Mouse (Mus musculus): Measurements from ENCODE around the gene Fgf8. TPM values are rescaled to one million over a fixed set of nuclear protein-coding genes. Genes with fewer than 3 reads are reported as not detected.

The Fgf8 gene
- polyA plus RNA-seq, 1 experiment from 2014 or later, result not detected

DNA sequence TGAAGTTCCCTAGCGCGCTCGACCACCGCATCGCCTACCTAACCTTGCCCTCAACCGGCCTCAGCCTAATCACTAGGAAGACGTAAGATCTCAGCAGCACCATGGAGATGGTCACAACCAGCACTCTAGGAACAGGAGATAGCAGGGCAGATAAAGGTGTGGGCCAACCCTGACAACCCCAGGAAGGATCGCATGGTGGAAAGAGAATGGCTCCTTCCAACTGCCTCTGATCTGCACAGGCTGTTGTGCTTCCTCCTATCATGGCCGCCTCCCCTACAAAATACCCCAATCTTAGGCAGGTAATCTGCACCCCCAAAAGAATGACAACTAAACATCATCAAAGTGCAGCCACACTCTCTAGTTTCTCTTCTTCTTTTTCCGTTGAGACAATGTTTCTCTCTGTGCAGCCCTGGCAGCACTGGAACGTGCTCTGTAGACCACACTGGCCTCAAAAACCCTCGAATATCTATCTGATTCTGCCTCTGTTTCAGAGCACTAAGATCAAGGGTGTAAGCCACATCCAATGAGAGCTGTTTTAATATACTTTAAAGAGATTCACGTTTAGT is 37.7 kb upstream of the Fgf8 start:
- ATAC-seq, result no peak
- peak overlapping the region; percentile 60 for H3K4me2 ChIP-seq (replicated peaks; ENCODE audit: low read depth, low read length)
- no peak for DNase-seq (ENCODE audit: low spot score)
- H3K36me3 ChIP-seq (ENCODE audit: insufficient read depth, low read length), result peaks cover 13% of the 10 kb centered on the region
- 0 out of 2 replicates have a peak overlapping the region, but pooled peaks have one; percentile 16 for H3K9ac ChIP-seq (replicated peaks; ENCODE audit: low read depth)
- H3K27ac ChIP-seq (ENCODE audit: low read length), result no peak overlapping the region
- no peak for TF ChIP-seq CTCF (IDR thresholded peaks at IDR 0.05)
- 74% methylated on average over 13 of the region's 13 CpGs for WGBS
- no peaks in the 10 kb centered on the region for H3K9me3 ChIP-seq (ENCODE audit: low read length)
- H3K4me1 ChIP-seq (ENCODE audit: insufficient read depth, low read depth, low read length), result peaks cover 11% of the 10 kb centered on the region
- no peaks in the 10 kb centered on the region for H3K27me3 ChIP-seq (replicated peaks; ENCODE audit: insufficient read depth, low read length)
- H3K4me3 ChIP-seq (ENCODE audit: low read depth, low read length), result 0 out of 2 replicates have a peak overlapping the region, but pooled peaks have one; percentile 100

DNA sequence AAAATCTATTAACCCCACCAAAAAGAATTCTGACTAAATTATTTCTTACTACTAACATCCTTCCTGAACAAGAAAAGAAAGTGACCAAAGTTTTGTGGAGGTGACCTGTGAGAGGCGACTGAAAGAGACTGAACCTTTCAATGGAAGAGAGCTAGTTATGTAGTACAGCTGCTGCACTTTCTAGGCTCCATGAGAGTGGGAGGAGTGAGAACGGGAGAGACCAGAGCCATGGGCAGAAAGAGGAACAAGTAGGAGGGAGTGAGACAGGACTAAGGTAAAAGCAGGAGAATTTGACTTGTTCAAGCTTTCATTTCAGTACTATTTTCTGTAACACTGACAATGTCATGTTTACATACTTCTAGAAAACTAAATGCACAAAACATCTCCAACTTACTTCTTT is 32.8 kb upstream of the Fgf8 start:
- Histone ChIP-seq H3K36me3 (ENCODE audit: insufficient read depth, low read length) (peaks cover 42% of the 10 kb centered on the region), H3K27ac (ENCODE audit: low read length) (no peak overlapping the region), H3K4me3 (ENCODE audit: low read depth, low read length) (no peak overlapping the region), H3K4me2 (replicated peaks; ENCODE audit: low read depth, low read length) (no peak overlapping the region), H3K9ac (replicated peaks; ENCODE audit: low read depth) (no peak overlapping the region), H3K9me3 (ENCODE audit: low read length) (no peaks in the 10 kb centered on the region), H3K27me3 (replicated peaks; ENCODE audit: insufficient read depth, low read length) (no peaks in the 10 kb centered on the region), H3K4me1 (ENCODE audit: insufficient read depth, low read depth, low read length) (peaks cover 2% of the 10 kb centered on the region)
- ATAC-seq, result no peak
- no peak for DNase-seq (ENCODE audit: low spot score)
- 69% methylated on average over 2 of the region's 2 CpGs for WGBS
- TF ChIP-seq EP300 (IDR thresholded peaks at IDR 0.05), result no peak
- TF ChIP-seq CTCF (IDR thresholded peaks at IDR 0.05), result no peak

DNA sequence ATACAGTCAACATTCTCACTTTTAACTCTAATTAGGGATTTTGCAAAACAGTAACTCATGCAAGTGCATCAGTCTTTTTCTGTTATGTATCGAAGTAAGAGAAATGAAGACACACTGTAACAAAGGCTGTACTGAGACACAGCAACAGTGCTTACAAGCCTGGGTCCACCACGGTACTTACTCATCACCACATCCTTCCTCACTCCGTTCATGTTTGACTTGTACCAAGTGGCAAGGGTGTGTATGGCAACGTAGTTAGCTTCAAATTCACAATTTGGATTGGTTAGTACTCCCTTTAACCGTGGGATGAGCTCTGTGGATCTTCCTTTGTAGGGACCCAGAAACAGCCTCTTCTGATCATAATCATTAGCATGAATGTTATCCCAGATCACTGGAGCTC is 28.8 kb upstream of the Fgf8 start:
- Histone ChIP-seq H3K4me1 (ENCODE audit: insufficient read depth, low read depth, low read length) (no peaks in the 10 kb centered on the region), H3K27ac (ENCODE audit: low read length) (no peak overlapping the region), H3K9ac (replicated peaks; ENCODE audit: low read depth) (no peak overlapping the region), H3K27me3 (replicated peaks; ENCODE audit: insufficient read depth, low read length) (no peaks in the 10 kb centered on the region), H3K36me3 (ENCODE audit: insufficient read depth, low read length) (peaks cover 64% of the 10 kb centered on the region), H3K9me3 (ENCODE audit: low read length) (no peaks in the 10 kb centered on the region), H3K4me3 (ENCODE audit: low read depth, low read length) (no peak overlapping the region), H3K4me2 (replicated peaks; ENCODE audit: low read depth, low read length) (no peak overlapping the region)
- DNase-seq (ENCODE audit: low spot score) (no peak), ATAC-seq (no peak)
- TF ChIP-seq CTCF (IDR thresholded peaks at IDR 0.05) (no peak), EP300 (IDR thresholded peaks at IDR 0.05) (no peak)
- 83% methylated on average over 5 of the region's 5 CpGs for WGBS

DNA sequence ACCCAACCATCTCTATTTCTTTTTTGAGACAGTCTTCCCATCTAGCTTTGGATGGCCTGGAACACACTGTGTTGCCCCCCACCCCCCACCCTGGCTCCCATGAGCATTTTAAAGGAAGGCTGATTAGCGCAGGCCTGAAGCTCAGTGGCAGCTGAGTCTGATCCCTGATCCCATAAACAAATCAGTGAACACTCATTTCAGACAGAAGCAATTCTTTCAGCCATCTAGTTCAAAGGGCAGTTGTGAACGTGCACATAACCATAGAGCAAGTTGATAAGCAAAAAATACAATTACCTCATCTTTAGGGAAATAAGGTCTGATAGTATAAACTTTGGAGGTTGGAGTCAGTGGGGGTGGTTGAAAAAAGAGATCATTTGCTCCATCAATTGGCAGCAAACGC is 18.1 kb upstream of the Fgf8 start:
- H3K4me2 ChIP-seq (replicated peaks; ENCODE audit: low read depth, low read length), result no peak overlapping the region
- no peak for ATAC-seq
- TF ChIP-seq EP300 (IDR thresholded peaks at IDR 0.05) (no peak), CTCF (IDR thresholded peaks at IDR 0.05) (no peak)
- no peak for DNase-seq (ENCODE audit: low spot score)
- H3K4me1 ChIP-seq (ENCODE audit: insufficient read depth, low read depth, low read length), result 0 out of 2 replicates have a peak, but pooled peaks cover 5% of the 10 kb centered on the region
- no peak overlapping the region for H3K9ac ChIP-seq (replicated peaks; ENCODE audit: low read depth)
- H3K36me3 ChIP-seq (ENCODE audit: insufficient read depth, low read length), result peaks cover 78% of the 10 kb centered on the region
- no peak overlapping the region for H3K27ac ChIP-seq (ENCODE audit: low read length)
- H3K27me3 ChIP-seq (replicated peaks; ENCODE audit: insufficient read depth, low read length), result no peaks in the 10 kb centered on the region
- no peaks in the 10 kb centered on the region for H3K9me3 ChIP-seq (ENCODE audit: low read length)
- no peak overlapping the region for H3K4me3 ChIP-seq (ENCODE audit: low read depth, low read length)
- WGBS, result 69% methylated on average over 3 of the region's 3 CpGs

DNA sequence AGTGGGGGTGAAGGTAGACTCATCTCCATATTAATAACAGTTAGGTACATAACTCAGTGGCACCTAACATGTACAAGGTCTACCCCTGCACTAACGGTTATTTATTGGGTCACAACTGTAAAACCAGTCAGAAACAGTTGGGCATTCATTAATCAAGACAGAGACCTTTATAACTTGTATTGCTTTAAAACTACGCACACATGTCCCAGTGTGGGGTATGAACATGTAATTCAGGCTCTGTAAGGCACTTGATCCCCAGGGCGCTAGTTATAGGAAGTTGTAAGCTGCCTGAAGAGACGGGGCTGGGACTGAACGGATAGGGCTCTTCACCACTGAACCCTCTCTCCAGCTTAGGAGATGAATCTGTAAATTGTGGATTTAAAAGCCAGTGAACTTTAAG is 16.0 kb upstream of the Fgf8 start:
- no peak overlapping the region for H3K9ac ChIP-seq (replicated peaks; ENCODE audit: low read depth)
- ATAC-seq, result no peak
- no peaks in the 10 kb centered on the region for H3K9me3 ChIP-seq (ENCODE audit: low read length)
- 0 out of 2 replicates have a peak, but pooled peaks cover 5% of the 10 kb centered on the region for H3K4me1 ChIP-seq (ENCODE audit: insufficient read depth, low read depth, low read length)
- no peak for DNase-seq (ENCODE audit: low spot score)
- H3K36me3 ChIP-seq (ENCODE audit: insufficient read depth, low read length), result peaks cover 81% of the 10 kb centered on the region
- no peaks in the 10 kb centered on the region for H3K27me3 ChIP-seq (replicated peaks; ENCODE audit: insufficient read depth, low read length)
- 86% methylated on average over 5 of the region's 5 CpGs for WGBS
- no peak overlapping the region for H3K27ac ChIP-seq (ENCODE audit: low read length)
- no peak for TF ChIP-seq EP300 (IDR thresholded peaks at IDR 0.05)
- TF ChIP-seq CTCF (IDR thresholded peaks at IDR 0.05), result no peak
- H3K4me3 ChIP-seq (ENCODE audit: low read depth, low read length), result no peak overlapping the region
- no peak overlapping the region for H3K4me2 ChIP-seq (replicated peaks; ENCODE audit: low read depth, low read length)

DNA sequence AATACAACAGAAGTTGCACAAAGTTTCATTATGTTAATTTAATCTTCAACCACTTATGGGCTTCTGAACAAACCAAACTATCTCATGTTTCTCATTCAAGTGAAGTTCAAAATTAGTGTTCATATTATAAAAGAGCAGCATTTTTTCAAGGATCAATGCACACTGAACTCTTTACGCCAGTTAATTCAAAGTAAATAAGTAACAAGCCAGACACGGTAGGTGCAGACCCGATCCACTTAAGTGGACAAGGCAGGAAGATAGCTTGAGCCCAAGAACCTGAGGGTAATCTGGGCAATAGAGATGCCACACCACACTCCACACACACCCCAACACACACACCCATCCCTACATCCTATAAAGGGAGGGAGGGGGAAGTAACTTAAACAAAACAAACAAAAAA is 10.8 kb upstream of the Fgf8 start:
- H3K9ac ChIP-seq (replicated peaks; ENCODE audit: low read depth), result no peak overlapping the region
- 80% methylated on average over 3 of the region's 3 CpGs for WGBS
- TF ChIP-seq CTCF (IDR thresholded peaks at IDR 0.05), result no peak
- no peak for TF ChIP-seq EP300 (IDR thresholded peaks at IDR 0.05)
- ATAC-seq, result no peak
- peaks cover 8% of the 10 kb centered on the region; the same call in 1 of the 2 replicates for H3K4me1 ChIP-seq (ENCODE audit: insufficient read depth, low read depth, low read length)
- H3K4me2 ChIP-seq (replicated peaks; ENCODE audit: low read depth, low read length), result no peak overlapping the region
- H3K27ac ChIP-seq (ENCODE audit: low read length), result no peak overlapping the region
- no peak overlapping the region for H3K4me3 ChIP-seq (ENCODE audit: low read depth, low read length)
- H3K36me3 ChIP-seq (ENCODE audit: insufficient read depth, low read length), result peaks cover 59% of the 10 kb centered on the region
- H3K27me3 ChIP-seq (replicated peaks; ENCODE audit: insufficient read depth, low read length), result no peaks in the 10 kb centered on the region
- DNase-seq (ENCODE audit: low spot score), result no peak
- no peaks in the 10 kb centered on the region for H3K9me3 ChIP-seq (ENCODE audit: low read length)

DNA sequence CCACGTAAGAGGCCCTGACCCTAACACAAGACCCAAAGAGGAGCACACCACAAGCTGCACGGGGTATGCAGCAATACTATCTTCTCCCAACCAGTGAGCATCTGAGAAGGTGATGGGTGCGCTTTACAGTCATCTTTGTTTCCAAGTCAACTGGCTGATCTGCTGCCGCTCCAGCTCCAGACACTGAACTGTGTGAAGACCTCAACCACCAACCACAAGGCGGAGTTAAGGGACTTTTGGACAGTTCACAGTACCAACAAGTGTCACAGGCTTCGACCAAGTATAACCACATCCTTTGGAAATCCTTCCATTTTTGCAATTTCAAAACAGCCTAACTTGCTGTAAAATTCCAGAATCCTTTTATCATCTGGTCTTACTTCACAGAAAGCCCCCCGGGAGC is 9.2 kb upstream of the Fgf8 start:
- H3K4me3 ChIP-seq (ENCODE audit: low read depth, low read length), result no peak overlapping the region
- H3K27ac ChIP-seq (ENCODE audit: low read length), result no peak overlapping the region
- no peak overlapping the region for H3K4me2 ChIP-seq (replicated peaks; ENCODE audit: low read depth, low read length)
- DNase-seq (ENCODE audit: low spot score) (no peak), ATAC-seq (no peak)
- 95% methylated on average over 7 of the region's 7 CpGs for WGBS
- no peaks in the 10 kb centered on the region for H3K9me3 ChIP-seq (ENCODE audit: low read length)
- TF ChIP-seq CTCF (IDR thresholded peaks at IDR 0.05), result no peak
- H3K4me1 ChIP-seq (ENCODE audit: insufficient read depth, low read depth, low read length), result peaks cover 8% of the 10 kb centered on the region; the same call in 1 of the 2 replicates
- H3K9ac ChIP-seq (replicated peaks; ENCODE audit: low read depth), result no peak overlapping the region
- no peaks in the 10 kb centered on the region for H3K27me3 ChIP-seq (replicated peaks; ENCODE audit: insufficient read depth, low read length)
- H3K36me3 ChIP-seq (ENCODE audit: insufficient read depth, low read length), result peaks cover 44% of the 10 kb centered on the region
